Mouse (Mus musculus): ENCODE measurements around the gene Tatdn3. TPM values are rescaled to one million over a fixed set of nuclear protein-coding genes. Genes with fewer than 3 reads are reported as not detected.

Gene Tatdn3
- total and polyA plus RNA-seq, 2 experiments from 2014 or later: 14.7 to 21.5 TPM

- Histone ChIP-seq H3K27me3 (ENCODE audit: insufficient read depth, low read length) (peaks cover 23% of the 10 kb centered on the region), H3K9ac (replicated peaks; ENCODE audit: low read length, poor library complexity, severe bottlenecking) (no peak overlapping the region), H3K36me3 (ENCODE audit: insufficient read depth, low read length) (no peaks in the 10 kb centered on the region), H3K27ac (ENCODE audit: low read depth, low read length) (no peak overlapping the region), H3K4me1 (ENCODE audit: insufficient read depth, low read length) (0 out of 2 replicates have a peak, but pooled peaks cover 4% of the 10 kb centered on the region), H3K9me3 (ENCODE audit: low read length) (no peaks in the 10 kb centered on the region), H3K4me2 (ENCODE audit: low read depth, low read length, poor library complexity, severe bottlenecking) (no peak overlapping the region), H3K4me3 (ENCODE audit: low read depth, low read length) (no peak overlapping the region)
- DNase-seq (ENCODE audit: low spot score): no peak
- ATAC-seq (ENCODE audit: low FRiP score): no peak
- 80% methylated on average over 5 of the region's 5 CpGs for WGBS
- TF ChIP-seq CTCF (IDR thresholded peaks at IDR 0.05): no peak
These were observed 37.1 kb upstream of the Tatdn3 start for GRCm38 (mm10) chr1:191099772-191100291.

GRCm38 (mm10) chr1:191099114-191099513, 36.4 kb upstream of the Tatdn3 start:
- DNase-seq (ENCODE audit: low spot score) (no peak), ATAC-seq (ENCODE audit: low FRiP score) (no peak)
- 43% methylated on average over 5 of the region's 5 CpGs for WGBS
- peak overlapping the region; percentile 52; the same call in 1 of the 2 replicates for H3K4me3 ChIP-seq (ENCODE audit: low read depth, low read length)
- no peaks in the 10 kb centered on the region for H3K36me3 ChIP-seq (ENCODE audit: insufficient read depth, low read length)
- no peaks in the 10 kb centered on the region for H3K9me3 ChIP-seq (ENCODE audit: low read length)
- H3K4me2 ChIP-seq (ENCODE audit: low read depth, low read length, poor library complexity, severe bottlenecking): no peak overlapping the region
- no peak for TF ChIP-seq CTCF (IDR thresholded peaks at IDR 0.05)
- no peak overlapping the region for H3K27ac ChIP-seq (ENCODE audit: low read depth, low read length)
- no peak overlapping the region for H3K9ac ChIP-seq (replicated peaks; ENCODE audit: low read length, poor library complexity, severe bottlenecking)
- H3K4me1 ChIP-seq (ENCODE audit: insufficient read depth, low read length): 0 out of 2 replicates have a peak, but pooled peaks cover 4% of the 10 kb centered on the region
- H3K27me3 ChIP-seq (ENCODE audit: insufficient read depth, low read length): peaks cover 23% of the 10 kb centered on the region

- H3K9me3 ChIP-seq (ENCODE audit: low read length): no peaks in the 10 kb centered on the region
- H3K4me1 ChIP-seq (ENCODE audit: insufficient read depth, low read length): 0 out of 2 replicates have a peak, but pooled peaks cover 4% of the 10 kb centered on the region
- under 1% methylated on average over 83 of the region's 95 CpGs for WGBS
- ATAC-seq (ENCODE audit: low FRiP score) (peak; percentile 83), DNase-seq (ENCODE audit: low spot score) (no peak)
- no peaks in the 10 kb centered on the region for H3K36me3 ChIP-seq (ENCODE audit: insufficient read depth, low read length)
- peak within 1 kb of the TSS; percentile 44 for H3K9ac ChIP-seq (replicated peaks; ENCODE audit: low read length, poor library complexity, severe bottlenecking)
- H3K4me3 ChIP-seq (ENCODE audit: low read depth, low read length): peak within 1 kb of the TSS; percentile 52
- H3K27me3 ChIP-seq (ENCODE audit: insufficient read depth, low read length): peaks cover 23% of the 10 kb centered on the region
- H3K4me2 ChIP-seq (ENCODE audit: low read depth, low read length, poor library complexity, severe bottlenecking): peak within 1 kb of the TSS; percentile 99
- no peak within 1 kb of the TSS for H3K27ac ChIP-seq (ENCODE audit: low read depth, low read length)
- TF ChIP-seq CTCF (IDR thresholded peaks at IDR 0.05): peak; percentile 58
These were observed 35.3 kb upstream of the Tatdn3 start, which contains the start of gene Batf3 for GRCm38 (mm10) chr1:191097802-191098747. TSS of gene Batf3 (plus strand) at chr1:191097847.

GRCm38 (mm10) chr1:191096871-191097681, 34.3 kb upstream of the Tatdn3 start:
- Histone ChIP-seq H3K9me3 (ENCODE audit: low read length) (no peaks in the 10 kb centered on the region), H3K9ac (replicated peaks; ENCODE audit: low read length, poor library complexity, severe bottlenecking) (no peak overlapping the region), H3K4me3 (ENCODE audit: low read depth, low read length) (peak overlapping the region; percentile 52; the same call in 1 of the 2 replicates), H3K4me2 (ENCODE audit: low read depth, low read length, poor library complexity, severe bottlenecking) (peak overlapping the region; percentile 99), H3K27me3 (ENCODE audit: insufficient read depth, low read length) (peaks cover 23% of the 10 kb centered on the region), H3K27ac (ENCODE audit: low read depth, low read length) (no peak overlapping the region), H3K36me3 (ENCODE audit: insufficient read depth, low read length) (no peaks in the 10 kb centered on the region), H3K4me1 (ENCODE audit: insufficient read depth, low read length) (0 out of 2 replicates have a peak, but pooled peaks cover 4% of the 10 kb centered on the region)
- ATAC-seq (ENCODE audit: low FRiP score) (0 out of 2 replicates have a peak, but pooled peaks have one; percentile 38), DNase-seq (ENCODE audit: low spot score) (no peak)
- no peak for TF ChIP-seq CTCF (IDR thresholded peaks at IDR 0.05)
- 57% methylated on average over 14 of the region's 14 CpGs for WGBS

GRCm38 (mm10) chr1:191095019-191095418, 32.3 kb upstream of the Tatdn3 start:
- Histone ChIP-seq H3K27me3 (ENCODE audit: insufficient read depth, low read length) (peaks cover 23% of the 10 kb centered on the region), H3K9me3 (ENCODE audit: low read length) (no peaks in the 10 kb centered on the region), H3K4me3 (ENCODE audit: low read depth, low read length) (no peak overlapping the region), H3K4me2 (ENCODE audit: low read depth, low read length, poor library complexity, severe bottlenecking) (no peak overlapping the region), H3K36me3 (ENCODE audit: insufficient read depth, low read length) (no peaks in the 10 kb centered on the region), H3K4me1 (ENCODE audit: insufficient read depth, low read length) (0 out of 2 replicates have a peak, but pooled peaks cover 4% of the 10 kb centered on the region), H3K9ac (replicated peaks; ENCODE audit: low read length, poor library complexity, severe bottlenecking) (no peak overlapping the region), H3K27ac (ENCODE audit: low read depth, low read length) (no peak overlapping the region)
- DNase-seq (ENCODE audit: low spot score) (no peak), ATAC-seq (ENCODE audit: low FRiP score) (no peak)
- 77% methylated on average over 9 of the region's 9 CpGs for WGBS
- peak; percentile 69 for TF ChIP-seq CTCF (IDR thresholded peaks at IDR 0.05)

Measured in midbrain, postnatal 0 days (tissue).